Mouse (Mus musculus): Measurements from ENCODE around the gene 4933427D14Rik.

DNA sequence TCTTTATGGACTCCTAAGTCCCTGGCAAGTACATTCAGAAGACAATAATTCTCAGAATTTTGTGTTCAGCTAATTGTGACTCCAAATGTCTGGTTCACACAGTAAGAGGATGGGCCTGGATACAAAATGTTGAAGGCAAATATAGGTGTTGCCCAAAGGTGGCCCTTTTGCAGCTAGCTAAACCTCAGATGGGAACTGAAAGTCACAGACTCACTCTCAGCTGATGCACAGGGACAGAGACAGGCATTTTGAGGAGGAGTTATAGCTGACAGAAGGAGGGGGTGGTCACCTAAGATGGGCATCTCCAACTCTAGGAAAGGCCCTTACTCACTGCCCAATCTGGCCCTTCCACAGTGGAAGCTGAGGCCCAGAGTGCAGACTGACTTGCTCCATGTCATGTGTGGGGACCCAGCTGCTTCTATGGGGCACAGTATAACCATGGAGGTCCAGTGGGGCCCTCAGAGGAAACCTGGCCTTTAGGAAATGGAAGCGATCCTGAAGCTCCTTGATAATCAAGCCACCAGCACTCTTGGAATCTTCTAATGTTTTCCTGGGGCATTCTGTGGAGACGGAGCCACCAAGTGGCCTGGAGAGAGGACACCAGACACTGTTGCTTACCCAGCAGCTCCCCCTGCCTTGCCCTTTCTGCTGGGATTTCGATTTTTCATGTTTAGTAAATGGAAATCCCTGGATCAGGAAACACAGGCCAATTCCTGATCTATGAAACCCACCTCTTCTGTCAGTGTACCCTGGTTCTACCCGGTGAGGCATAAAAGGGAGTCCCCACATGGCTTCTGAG lies 33.0 kb upstream of the 4933427D14Rik start:
- TF ChIP-seq CTCF (IDR thresholded peaks at IDR 0.05; ENCODE audit: control insufficient read depth, insufficient read depth, insufficient replicate concordance, low read depth, low read length), result no peak
- no peak for TF ChIP-seq POLR2A (IDR thresholded peaks at IDR 0.05; ENCODE audit: control insufficient read depth, low read depth, low read length)

Data from testis, adult 2 months (tissue).